ENCODE assay signal across 8 mouse cellular contexts in genomic region chr9:78588411-78589033, GRCm38 (mm10). TPM values are rescaled to one million over a fixed set of nuclear protein-coding genes. Genes with fewer than 3 reads are reported as not detected.
DNase-seq lines count a peak whose midpoint lies in the region; ATAC-seq lines count a peak whose summit lies in the region.

No protein-coding gene starts in this region.

- H3K4me1 ChIP-seq in forebrain, embryonic 13.5 days: peaks cover 7% of the 10 kb centered on the region
- peaks cover 3% of the 10 kb centered on the region; the same call in 1 of the 2 replicates for H3K4me1 ChIP-seq in hindbrain, embryonic 12.5 days
- peaks cover 34% of the 10 kb centered on the region for H3K4me1 ChIP-seq in liver, embryonic 12.5 days
- peaks cover 6% of the 10 kb centered on the region for H3K4me1 ChIP-seq in midbrain, embryonic 15.5 days

- H3K27ac ChIP-seq in forebrain, embryonic 13.5 days: peak overlapping the region; percentile 57
- H3K27ac ChIP-seq in hindbrain, embryonic 12.5 days: peak overlapping the region; percentile 52; the same call in 1 of the 2 replicates
- peak overlapping the region; percentile 53; the same call in 1 of the 2 replicates for H3K27ac ChIP-seq in liver, embryonic 12.5 days
- H3K27ac ChIP-seq in midbrain, embryonic 15.5 days: peak overlapping the region; percentile 77

- H3K36me3 ChIP-seq in forebrain, embryonic 13.5 days (ENCODE audit: poor library complexity, severe bottlenecking): peaks cover 19% of the 10 kb centered on the region; the same call in 1 of the 2 replicates
- no peaks in the 10 kb centered on the region for H3K36me3 ChIP-seq in hindbrain, embryonic 12.5 days
- no peaks in the 10 kb centered on the region for H3K36me3 ChIP-seq in liver, embryonic 12.5 days
- no peaks in the 10 kb centered on the region for H3K36me3 ChIP-seq in midbrain, embryonic 15.5 days (replicated peaks)

- peak; percentile 38 for DNase-seq in cerebellum, adult 9-11 months
- DNase-seq in cerebellum, postnatal 36 days: no peak
- DNase-seq in MN1 (ENCODE audit: low spot score): peak; percentile 63
- no peak for DNase-seq in adipocyte (ENCODE audit: low spot score)

- WGBS in forebrain, embryonic 13.5 days: 86% methylated on average over 10 of the region's 10 CpGs
- 77% methylated on average over 10 of the region's 10 CpGs for WGBS in hindbrain, embryonic 12.5 days
- WGBS in liver, embryonic 12.5 days (ENCODE audit: insufficient replicate concordance): 31% methylated on average over 10 of the region's 10 CpGs
- WGBS in midbrain, embryonic 15.5 days: 82% methylated on average over 10 of the region's 10 CpGs

- peak overlapping the region; percentile 66 for H3K4me3 ChIP-seq in forebrain, embryonic 13.5 days
- H3K4me3 ChIP-seq in hindbrain, embryonic 12.5 days: peak overlapping the region; percentile 71
- peak overlapping the region; percentile 82 for H3K4me3 ChIP-seq in liver, embryonic 12.5 days
- H3K4me3 ChIP-seq in midbrain, embryonic 15.5 days: peak overlapping the region; percentile 73

- peak overlapping the region; percentile 65 for H3K4me2 ChIP-seq in forebrain, embryonic 13.5 days
- H3K4me2 ChIP-seq in hindbrain, embryonic 12.5 days (replicated peaks): peak overlapping the region; percentile 56
- peak overlapping the region; percentile 94 for H3K4me2 ChIP-seq in liver, embryonic 12.5 days
- peak overlapping the region; percentile 52 for H3K4me2 ChIP-seq in midbrain, embryonic 15.5 days

- peak; percentile 46 for ATAC-seq in forebrain, embryonic 13.5 days
- ATAC-seq in hindbrain, embryonic 12.5 days (ENCODE audit: low FRiP score): peak; percentile 62
- ATAC-seq in liver, embryonic 12.5 days: peak; percentile 36; the same call in 1 of the 2 replicates
- ATAC-seq in midbrain, embryonic 15.5 days (replicated peaks): peak; percentile 63

- no peaks in the 10 kb centered on the region for H3K9me3 ChIP-seq in forebrain, embryonic 13.5 days (replicated peaks)
- no peaks in the 10 kb centered on the region for H3K9me3 ChIP-seq in hindbrain, embryonic 12.5 days (replicated peaks)
- H3K9me3 ChIP-seq in liver, embryonic 12.5 days (replicated peaks): no peaks in the 10 kb centered on the region
- no peaks in the 10 kb centered on the region for H3K9me3 ChIP-seq in midbrain, embryonic 15.5 days

- peak overlapping the region; percentile 73; the same call in 1 of the 2 replicates for H3K9ac ChIP-seq in forebrain, embryonic 13.5 days
- H3K9ac ChIP-seq in hindbrain, embryonic 12.5 days: no peak overlapping the region
- peak overlapping the region; percentile 51 for H3K9ac ChIP-seq in liver, embryonic 12.5 days
- peak overlapping the region; percentile 54; the same call in 1 of the 2 replicates for H3K9ac ChIP-seq in midbrain, embryonic 15.5 days

- no peaks in the 10 kb centered on the region for H3K27me3 ChIP-seq in forebrain, embryonic 13.5 days
- H3K27me3 ChIP-seq in hindbrain, embryonic 12.5 days: no peaks in the 10 kb centered on the region
- no peaks in the 10 kb centered on the region for H3K27me3 ChIP-seq in liver, embryonic 12.5 days (replicated peaks)
- no peaks in the 10 kb centered on the region for H3K27me3 ChIP-seq in midbrain, embryonic 15.5 days (replicated peaks)

RNA-seq across cellular contexts. Expression of gene Slc17a5, which starts 0.7 kb away (rescaled TPM):
- 15.3 and 15.8 TPM in 2 replicates for polyA plus RNA-seq in forebrain, embryonic 13.5 days (2015; fragmentation: Nextera tagmentation; extraction: Ambion mirVana)
- polyA plus RNA-seq in hindbrain, embryonic 12.5 days (2016; fragmentation: Nextera tagmentation; extraction: Ambion mirVana): 15.1 and 16.9 TPM in 2 replicates
- polyA plus RNA-seq in liver, embryonic 12.5 days (2016; fragmentation: Nextera tagmentation; extraction: Ambion mirVana): 5.6 and 6.0 TPM in 2 replicates
- 17.8 and 18.6 TPM in 2 replicates for polyA plus RNA-seq in midbrain, embryonic 15.5 days (2015; fragmentation: Nextera tagmentation; extraction: Ambion mirVana)

RNA-seq across cellular contexts. Expression of gene Cd109, which starts 26.8 kb away (rescaled TPM):
- polyA plus RNA-seq in forebrain, embryonic 13.5 days (2015; fragmentation: Nextera tagmentation; extraction: Ambion mirVana): 1.6 and 2.1 TPM in 2 replicates
- polyA plus RNA-seq in hindbrain, embryonic 12.5 days (2016; fragmentation: Nextera tagmentation; extraction: Ambion mirVana): 3.6 and 4.2 TPM in 2 replicates
- polyA plus RNA-seq in liver, embryonic 12.5 days (2016; fragmentation: Nextera tagmentation; extraction: Ambion mirVana): 0.38 and 0.50 TPM in 2 replicates
- 0.92 and 1.1 TPM in 2 replicates for polyA plus RNA-seq in midbrain, embryonic 15.5 days (2015; fragmentation: Nextera tagmentation; extraction: Ambion mirVana)

Comparison
In these comparisons a context has a peak if more than half of its experiments do, and no peak if none do; other contexts are left out.
1. DNase-seq: peak in cerebellum, adult 9-11 months (single experiment) and MN1 (single experiment); none in cerebellum, postnatal 36 days (0 of 2) and adipocyte (single experiment).
2. Peak in every context shown above with its lines, with median percentiles within 50 percentile points of each other: ATAC-seq, H3K27ac ChIP-seq, H3K4me2 ChIP-seq and H3K4me3 ChIP-seq.